In the genomic region with DNA sequence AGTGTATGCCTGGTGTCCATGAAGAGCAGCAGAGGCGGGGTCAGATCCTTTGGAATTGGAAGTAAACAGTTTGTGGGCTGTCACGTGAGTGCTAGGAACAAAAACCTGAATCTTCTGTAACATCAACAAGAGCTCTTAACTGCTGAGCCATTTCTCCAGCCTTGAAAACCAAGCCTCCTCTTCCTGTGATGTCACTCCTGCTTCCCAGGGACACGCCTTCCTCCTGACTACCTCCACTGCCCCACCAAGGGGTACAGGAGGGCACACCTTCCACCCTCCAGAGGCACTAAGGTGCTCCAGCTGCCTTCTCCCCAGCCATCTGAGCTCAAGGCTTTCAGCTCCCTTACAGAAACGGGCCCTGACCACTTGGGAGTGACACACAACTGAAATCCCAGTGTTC, we compare ENCODE assay signal across 16 mouse cellular contexts. TPM values are rescaled to one million over a fixed set of nuclear protein-coding genes. Genes with fewer than 3 reads are reported as not detected.
DNase-seq lines count a peak whose midpoint lies in the region; ATAC-seq lines count a peak whose summit lies in the region.
"Had no signal": no experiment of that assay in that cellular context is flagged by ENCODE, and none has a peak within 500 bp of the region (broad histone marks: within the 10 kb centered on the region; RNA-seq: fewer than 3 reads in every experiment).

No protein-coding gene starts in this region.

- H3K4me2 ChIP-seq in liver, embryonic 12.5 days = peak overlapping the region; percentile 92
- no peak overlapping the region for H3K4me2 ChIP-seq in liver, embryonic 11.5 days
- H3K4me2 ChIP-seq: forebrain, embryonic 12.5 days; midbrain, embryonic 11.5 days had no signal

- H3K27me3 ChIP-seq in liver, embryonic 12.5 days (replicated peaks) = no peaks in the 10 kb centered on the region
- H3K27me3 ChIP-seq in liver, embryonic 11.5 days (replicated peaks; ENCODE audit: control insufficient read depth, insufficient read depth, low read length) = no peaks in the 10 kb centered on the region
- H3K27me3 ChIP-seq: forebrain, embryonic 12.5 days had no signal

- no peak overlapping the region for H3K4me3 ChIP-seq in liver, embryonic 12.5 days
- no peak overlapping the region for H3K4me3 ChIP-seq in liver, embryonic 11.5 days (ENCODE audit: low read depth, low read length)
- H3K4me3 ChIP-seq in macrophage (ENCODE audit: inconsistent target) = no peak overlapping the region
- H3K4me3 ChIP-seq: forebrain, embryonic 12.5 days had no signal

- H3K4me1 ChIP-seq in liver, embryonic 12.5 days = peaks cover 42% of the 10 kb centered on the region
- peaks cover 17% of the 10 kb centered on the region for H3K4me1 ChIP-seq in liver, embryonic 11.5 days (replicated peaks; ENCODE audit: control insufficient read depth, insufficient read depth, low read length)

- ATAC-seq in liver, embryonic 12.5 days = no peak
- no peak for ATAC-seq in liver, embryonic 11.5 days (replicated peaks; ENCODE audit: low FRiP score)

- no peak for DNase-seq in liver, embryonic 11.5 days (ENCODE audit: low spot score)
- DNase-seq in CD4-positive helper T cell, adult 2 months (ENCODE audit: low read depth, low spot score) = peak; percentile 53
- DNase-seq in R1 (ENCODE audit: low read depth, low spot score) = peak; percentile 10
- no peak for DNase-seq in ovary, adult 18-20 months (ENCODE audit: low spot score)
- DNase-seq in urinary bladder, postnatal 36 days (ENCODE audit: low spot score in 2 of 2) = no peak

- H3K9me3 ChIP-seq in liver, embryonic 12.5 days (replicated peaks) = no peaks in the 10 kb centered on the region
- no peaks in the 10 kb centered on the region for H3K9me3 ChIP-seq in liver, embryonic 11.5 days (ENCODE audit: control insufficient read depth, low read length)
- H3K9me3 ChIP-seq: forebrain, embryonic 12.5 days had no signal

- peaks cover 8% of the 10 kb centered on the region; the same call in 1 of the 2 replicates for H3K36me3 ChIP-seq in liver, embryonic 12.5 days
- peaks cover 4% of the 10 kb centered on the region; the same call in 1 of the 2 replicates for H3K36me3 ChIP-seq in liver, embryonic 11.5 days (ENCODE audit: control insufficient read depth, insufficient read depth, low read length)
- H3K36me3 ChIP-seq in macrophage (ENCODE audit: inconsistent target) = peaks cover 38% of the 10 kb centered on the region

- 73% methylated on average over 4 of the region's 4 CpGs for WGBS in liver, embryonic 12.5 days (ENCODE audit: insufficient replicate concordance)
- 89% methylated on average over 4 of the region's 4 CpGs for WGBS in liver, embryonic 11.5 days
- 81% methylated on average over 3 of the region's 4 CpGs for WGBS in macrophage (ENCODE audit: missing documents)

- no peak overlapping the region; the same call in 1 of the 2 replicates for H3K27ac ChIP-seq in liver, embryonic 12.5 days
- no peak overlapping the region for H3K27ac ChIP-seq in liver, embryonic 11.5 days (ENCODE audit: low read depth, low read length)
- H3K27ac ChIP-seq in macrophage = peak overlapping the region; percentile 95
- H3K27ac ChIP-seq: forebrain, embryonic 12.5 days; kidney, postnatal 0 days; liver, embryonic 14.5 days had no signal

- H3K9ac ChIP-seq in liver, embryonic 12.5 days = no peak overlapping the region
- no peak overlapping the region for H3K9ac ChIP-seq in liver, embryonic 11.5 days (ENCODE audit: low read depth, low read length)
- H3K9ac ChIP-seq: forebrain, embryonic 12.5 days; liver, embryonic 14.5 days had no signal

- H3K79me2 ChIP-seq in macrophage (ENCODE audit: inconsistent target) = peaks cover 41% of the 10 kb centered on the region

RNA-seq across cellular contexts. Expression of a gene that starts 1.7 kb away (rescaled TPM):
- 8.1 and 9.1 TPM in 2 replicates for polyA plus RNA-seq in liver, embryonic 12.5 days (2016; fragmentation: Nextera tagmentation; extraction: Ambion mirVana)
- 13.8 and 16.3 TPM in 2 replicates for polyA plus RNA-seq in liver, embryonic 11.5 days (2014; fragmentation: Nextera tagmentation; extraction: Ambion mirVana)
- total RNA-seq in macrophage (2018; cell fraction: chromatin; rRNA removed) = 100 to 1,000 TPM in 14 of 26 experiments, 10 to 100 TPM in 12; 24.7 to 267 (median 117) TPM
- 10 to 100 TPM; 32.5 to 79.3 (median 54.9) TPM for total RNA-seq in macrophage (2018; cell fraction: cytosol; rRNA removed)
- total RNA-seq in macrophage (2018; cell fraction: nucleus; rRNA removed) = 100 to 1,000 TPM in 6 of 26 experiments, 10 to 100 TPM in 20; 22.0 to 164 (median 80.2) TPM
- 50.8 to 58.2 TPM (median 53.7 TPM) in 3 replicates for polyA plus RNA-seq in macrophage (2018)

RNA-seq across cellular contexts. Expression of a gene that starts 4.0 kb away (rescaled TPM):
- 20.6 and 21.6 TPM in 2 replicates for polyA plus RNA-seq in liver, embryonic 12.5 days (2016; fragmentation: Nextera tagmentation; extraction: Ambion mirVana)
- 27.9 and 32.5 TPM in 2 replicates for polyA plus RNA-seq in liver, embryonic 11.5 days (2014; fragmentation: Nextera tagmentation; extraction: Ambion mirVana)
- total RNA-seq in macrophage (2018; cell fraction: chromatin; rRNA removed) = 100 to 1,000 TPM in 13 of 26 experiments, 10 to 100 TPM in 13; 40.2 to 199 (median 103) TPM
- 10 to 100 TPM; 35.1 to 55.6 (median 41.7) TPM for total RNA-seq in macrophage (2018; cell fraction: cytosol; rRNA removed)
- total RNA-seq in macrophage (2018; cell fraction: nucleus; rRNA removed) = 100 to 1,000 TPM in 8 of 26 experiments, 10 to 100 TPM in 18; 44.8 to 179 (median 72.1) TPM
- polyA plus RNA-seq in macrophage (2018) = 22.6 to 77.8 TPM (median 52.8 TPM) in 3 replicates

RNA-seq across cellular contexts. Expression of a gene that starts 46.4 kb away (rescaled TPM):
- polyA plus RNA-seq in liver, embryonic 12.5 days (2016; fragmentation: Nextera tagmentation; extraction: Ambion mirVana) = not detected in 2 replicates
- not detected in 2 replicates for polyA plus RNA-seq in liver, embryonic 11.5 days (2014; fragmentation: Nextera tagmentation; extraction: Ambion mirVana)
- not detected for total RNA-seq in macrophage (2018; cell fraction: chromatin; rRNA removed)
- not detected for total RNA-seq in macrophage (2018; cell fraction: cytosol; rRNA removed)
- not detected for total RNA-seq in macrophage (2018; cell fraction: nucleus; rRNA removed)
- polyA plus RNA-seq in macrophage (2018) = not detected in 3 replicates
- total RNA-seq: granulocyte monocyte progenitor cell, adult 5-6 weeks; left cerebral cortex, postnatal 25 days had no signal
- polyA plus RNA-seq: embryonic facial prominence, embryonic 14.5 days; forebrain, embryonic 12.5 days; heart, embryonic 16.5 days; kidney, postnatal 0 days; liver, embryonic 14.5 days; midbrain, embryonic 11.5 days; neural tube, embryonic 11.5 days had no signal

Comparison
In these comparisons a context has a peak if more than half of its experiments do, and no peak if none do; other contexts are left out.
1. DNase-seq: peak in CD4-positive helper T cell, adult 2 months (single experiment) and R1 (single experiment); none in liver, embryonic 11.5 days (single experiment), ovary, adult 18-20 months (single experiment) and urinary bladder, postnatal 36 days (0 of 2).